Mouse (Mus musculus): Measurements from ENCODE around the gene Prkag2. TPM values are rescaled to one million over a fixed set of nuclear protein-coding genes. Genes with fewer than 3 reads are reported as not detected.

Gene Prkag2
- polyA plus RNA-seq, 1 experiment = 6.2 TPM

- no peak overlapping the region for H3ac ChIP-seq (ENCODE audit: control insufficient read depth, insufficient read length, low read depth)
- H3K27me3 ChIP-seq (ENCODE audit: control insufficient read depth, insufficient read depth, insufficient read length) = no peaks in the 10 kb centered on the region
- no peak overlapping the region for H3K4me3 ChIP-seq (ENCODE audit: insufficient read depth, poor library complexity, severe bottlenecking)
- TF ChIP-seq MAX (IDR thresholded peaks at IDR 0.05) = no peak
- no peak for TF ChIP-seq CEBPB (IDR thresholded peaks at IDR 0.05; ENCODE audit: low read depth)
- TF ChIP-seq FOSL1 (IDR thresholded peaks at IDR 0.05; ENCODE audit: insufficient read depth, low read length, poor library complexity, severe bottlenecking) = no peak
- TF ChIP-seq USF1 (IDR thresholded peaks at IDR 0.05; ENCODE audit: low read depth) = no peak
- TF ChIP-seq MYOG (IDR thresholded peaks at IDR 0.05; ENCODE audit: control insufficient read depth, extremely low read depth, insufficient read length) = no peak
- H3K79me3 ChIP-seq (ENCODE audit: low read depth) = peaks cover 81% of the 10 kb centered on the region
- H3K36me3 ChIP-seq (ENCODE audit: control insufficient read depth, insufficient read depth) = peaks cover 17% of the 10 kb centered on the region
- H3K79me2 ChIP-seq (ENCODE audit: control insufficient read depth, insufficient read depth) = peaks cover 100% of the 10 kb centered on the region
Measured at GRCm38 (mm10) chr5:24821403-24821841, 279.0 kb downstream of the Prkag2 start.

DNA sequence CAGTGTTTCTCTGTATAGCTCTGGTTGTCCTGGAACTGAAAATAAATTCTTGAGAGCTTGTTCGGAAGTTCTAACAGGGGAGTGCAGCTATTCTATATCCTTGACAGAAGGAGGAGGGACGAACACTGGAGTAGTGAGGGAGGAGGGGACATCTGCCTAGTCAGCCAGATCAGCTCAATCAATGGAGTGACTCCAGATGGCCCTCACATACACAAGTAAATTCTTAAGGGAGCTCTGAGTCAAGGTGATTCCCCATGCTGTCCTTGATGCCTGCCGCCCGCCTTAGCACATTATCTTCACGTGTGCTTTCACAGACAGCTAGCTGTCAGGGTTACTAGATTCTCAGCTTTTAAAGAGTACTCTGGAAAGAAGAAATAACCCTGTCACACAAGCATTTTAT lies 279.8 kb downstream of the Prkag2 start:
- Histone ChIP-seq H3K79me3 (ENCODE audit: low read depth) (peaks cover 78% of the 10 kb centered on the region), H3K79me2 (ENCODE audit: control insufficient read depth, insufficient read depth) (peaks cover 95% of the 10 kb centered on the region), H3K27me3 (ENCODE audit: control insufficient read depth, insufficient read depth, insufficient read length) (no peaks in the 10 kb centered on the region), H3K36me3 (ENCODE audit: control insufficient read depth, insufficient read depth) (peaks cover 22% of the 10 kb centered on the region), H3ac (ENCODE audit: control insufficient read depth, insufficient read length, low read depth) (no peak overlapping the region), H3K4me3 (ENCODE audit: insufficient read depth, poor library complexity, severe bottlenecking) (no peak overlapping the region)
- TF ChIP-seq CTCF (IDR thresholded peaks at IDR 0.05; ENCODE audit: control insufficient read depth, insufficient read depth, insufficient read length) = no peak
- no peak for TF ChIP-seq MAX (IDR thresholded peaks at IDR 0.05)
- no peak for TF ChIP-seq MYOD1 (IDR thresholded peaks at IDR 0.05; ENCODE audit: control insufficient read depth, insufficient read length, low read depth)
- TF ChIP-seq MYOG (IDR thresholded peaks at IDR 0.05; ENCODE audit: control insufficient read depth, extremely low read depth, insufficient read length) = no peak
- no peak for TF ChIP-seq CEBPB (IDR thresholded peaks at IDR 0.05; ENCODE audit: low read depth)
- TF ChIP-seq FOSL1 (IDR thresholded peaks at IDR 0.05; ENCODE audit: insufficient read depth, low read length, poor library complexity, severe bottlenecking) = no peak
- TF ChIP-seq USF1 (IDR thresholded peaks at IDR 0.05; ENCODE audit: low read depth) = no peak

- H3K4me3 ChIP-seq (ENCODE audit: insufficient read depth, poor library complexity, severe bottlenecking) = no peak overlapping the region
- peaks cover 49% of the 10 kb centered on the region for H3K79me3 ChIP-seq (ENCODE audit: low read depth)
- H3K36me3 ChIP-seq (ENCODE audit: control insufficient read depth, insufficient read depth) = peaks cover 44% of the 10 kb centered on the region
- TF ChIP-seq FOSL1 (IDR thresholded peaks at IDR 0.05; ENCODE audit: insufficient read depth, low read length, poor library complexity, severe bottlenecking) = no peak
- TF ChIP-seq CTCF (IDR thresholded peaks at IDR 0.05; ENCODE audit: control insufficient read depth, insufficient read depth, insufficient read length) = no peak
- TF ChIP-seq CEBPB (IDR thresholded peaks at IDR 0.05; ENCODE audit: low read depth) = no peak
- no peak for TF ChIP-seq USF1 (IDR thresholded peaks at IDR 0.05; ENCODE audit: low read depth)
- no peak for TF ChIP-seq MAX (IDR thresholded peaks at IDR 0.05)
- TF ChIP-seq MYOG (IDR thresholded peaks at IDR 0.05; ENCODE audit: control insufficient read depth, extremely low read depth, insufficient read length) = no peak
- TF ChIP-seq MYOD1 (IDR thresholded peaks at IDR 0.05; ENCODE audit: control insufficient read depth, insufficient read length, low read depth) = no peak
- H3K27me3 ChIP-seq (ENCODE audit: control insufficient read depth, insufficient read depth, insufficient read length) = no peaks in the 10 kb centered on the region
- H3K79me2 ChIP-seq (ENCODE audit: control insufficient read depth, insufficient read depth) = peaks cover 64% of the 10 kb centered on the region
- no peak overlapping the region for H3ac ChIP-seq (ENCODE audit: control insufficient read depth, insufficient read length, low read depth)
Measured at GRCm38 (mm10) chr5:24817191-24817590, 283.3 kb downstream of the Prkag2 start.

- Histone ChIP-seq H3K79me2 (ENCODE audit: control insufficient read depth, insufficient read depth) (peaks cover 32% of the 10 kb centered on the region), H3ac (ENCODE audit: control insufficient read depth, insufficient read length, low read depth) (no peak overlapping the region), H3K79me3 (ENCODE audit: low read depth) (peaks cover 33% of the 10 kb centered on the region), H3K4me3 (ENCODE audit: insufficient read depth, poor library complexity, severe bottlenecking) (no peak overlapping the region), H3K27me3 (ENCODE audit: control insufficient read depth, insufficient read depth, insufficient read length) (no peaks in the 10 kb centered on the region), H3K36me3 (ENCODE audit: control insufficient read depth, insufficient read depth) (peaks cover 64% of the 10 kb centered on the region)
- no peak for TF ChIP-seq USF1 (IDR thresholded peaks at IDR 0.05; ENCODE audit: low read depth)
- no peak for TF ChIP-seq MYOG (IDR thresholded peaks at IDR 0.05; ENCODE audit: control insufficient read depth, extremely low read depth, insufficient read length)
- no peak for TF ChIP-seq FOSL1 (IDR thresholded peaks at IDR 0.05; ENCODE audit: insufficient read depth, low read length, poor library complexity, severe bottlenecking)
- TF ChIP-seq CTCF (IDR thresholded peaks at IDR 0.05; ENCODE audit: control insufficient read depth, insufficient read depth, insufficient read length) = no peak
- TF ChIP-seq MAX (IDR thresholded peaks at IDR 0.05) = no peak
Measured at GRCm38 (mm10) chr5:24813946-24814345, 286.5 kb downstream of the Prkag2 start.

- peaks cover 24% of the 10 kb centered on the region for H3K79me3 ChIP-seq (ENCODE audit: low read depth)
Measured at GRCm38 (mm10) chr5:24813005-24813404, 287.4 kb downstream of the Prkag2 start.

More at GRCm38 (mm10) chr5:24813005-24813404, 287.4 kb downstream of the Prkag2 start:
- H3K27me3 ChIP-seq (ENCODE audit: control insufficient read depth, insufficient read depth, insufficient read length) = no peaks in the 10 kb centered on the region
- peaks cover 22% of the 10 kb centered on the region for H3K79me2 ChIP-seq (ENCODE audit: control insufficient read depth, insufficient read depth)
- no peak overlapping the region for H3ac ChIP-seq (ENCODE audit: control insufficient read depth, insufficient read length, low read depth)
- H3K4me3 ChIP-seq (ENCODE audit: insufficient read depth, poor library complexity, severe bottlenecking) = no peak overlapping the region
- H3K36me3 ChIP-seq (ENCODE audit: control insufficient read depth, insufficient read depth) = peaks cover 69% of the 10 kb centered on the region
- TF ChIP-seq CEBPB (IDR thresholded peaks at IDR 0.05; ENCODE audit: low read depth) (no peak), CTCF (IDR thresholded peaks at IDR 0.05; ENCODE audit: control insufficient read depth, insufficient read depth, insufficient read length) (no peak), FOSL1 (IDR thresholded peaks at IDR 0.05; ENCODE audit: insufficient read depth, low read length, poor library complexity, severe bottlenecking) (no peak), MYOG (IDR thresholded peaks at IDR 0.05; ENCODE audit: control insufficient read depth, extremely low read depth, insufficient read length) (no peak), USF1 (IDR thresholded peaks at IDR 0.05; ENCODE audit: low read depth) (no peak), MYOD1 (IDR thresholded peaks at IDR 0.05; ENCODE audit: control insufficient read depth, insufficient read length, low read depth) (no peak), MAX (IDR thresholded peaks at IDR 0.05) (no peak)

Other genes starting within 250 kb of the Prkag2 start
- gene Galntl5, start 80.8 kb upstream of the Prkag2 start, polyA plus RNA-seq (2012; fragmentation: generic; extraction: Trizol) = not detected
- gene Galnt11, start 121.3 kb upstream of the Prkag2 start, polyA plus RNA-seq (2012; fragmentation: generic; extraction: Trizol) = 9.1 TPM
- not detected for gene E130116L18Rik, start 122.5 kb upstream of the Prkag2 start, polyA plus RNA-seq (2012; fragmentation: generic; extraction: Trizol)